Mouse (Mus musculus): ENCODE results near the gene Lce6a.

DNA sequence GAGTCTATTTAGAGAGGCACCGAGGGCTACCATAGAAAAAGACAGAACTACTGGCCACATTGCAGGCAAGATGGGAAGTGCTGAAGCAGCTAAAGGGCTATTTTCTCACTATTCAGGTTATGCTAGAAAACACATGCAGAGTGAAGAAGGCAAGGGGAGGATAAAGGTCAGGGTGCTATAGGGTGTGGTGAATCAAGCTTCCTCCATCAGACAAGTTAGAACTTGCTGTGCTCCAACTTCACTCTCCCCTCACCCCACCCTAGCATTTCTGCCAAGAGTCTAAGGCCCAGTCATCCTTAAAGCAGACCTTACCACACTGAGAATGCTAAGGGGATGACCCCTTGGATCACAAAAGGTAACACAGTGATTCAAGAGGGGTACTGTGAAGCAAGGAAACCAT, 42.0 kb downstream of the Lce6a start:
- no peak for TF ChIP-seq CTCF (IDR thresholded peaks at IDR 0.05; ENCODE audit: low read depth, low read length)
- no peak for TF ChIP-seq POLR2A (IDR thresholded peaks at IDR 0.05; ENCODE audit: borderline replicate concordance, low read depth, low read length)
